Mouse (Mus musculus): ENCODE results near the gene Mylk. TPM values are rescaled to one million over a fixed set of nuclear protein-coding genes. Genes with fewer than 3 reads are reported as not detected.

Mylk gene
- total and polyA plus RNA-seq, 2 experiments from 2014 or later = 3.7 to 20.1 TPM

DNA sequence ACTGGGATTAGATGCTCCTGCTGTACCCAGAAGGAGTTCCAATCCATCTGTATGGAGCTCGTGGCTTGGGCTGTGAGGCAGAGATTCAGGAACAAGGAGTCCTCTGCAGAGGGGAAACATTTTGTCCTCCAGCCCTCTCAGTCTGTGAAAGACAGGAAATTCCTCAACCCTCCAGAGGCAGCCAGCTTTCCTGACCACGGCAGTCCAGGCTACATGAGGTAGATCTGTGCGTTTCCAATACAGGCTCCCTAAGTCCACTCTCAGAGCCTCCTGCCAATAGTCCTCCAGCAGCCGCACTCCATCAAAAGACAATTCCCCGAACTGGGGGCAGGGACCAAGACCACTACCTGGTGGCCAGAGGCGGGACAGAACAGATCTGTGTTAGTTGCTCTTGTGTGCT lies 164.4 kb downstream of the Mylk start:
- TF ChIP-seq CTCF (IDR thresholded peaks at IDR 0.05; ENCODE audit: low read depth) = no peak
- H3K4me2 ChIP-seq (ENCODE audit: low read depth, low read length) = no peak overlapping the region
- no peaks in the 10 kb centered on the region for H3K9me3 ChIP-seq (ENCODE audit: low read length)
- no peaks in the 10 kb centered on the region for H3K27me3 ChIP-seq (ENCODE audit: insufficient read depth, low read length)
- 79% methylated on average over 6 of the region's 6 CpGs for WGBS
- ATAC-seq (no peak), DNase-seq (ENCODE audit: low spot score) (no peak)
- H3K36me3 ChIP-seq (ENCODE audit: insufficient read depth, low read length) = no peaks in the 10 kb centered on the region
- H3K27ac ChIP-seq = no peak overlapping the region
- no peak overlapping the region for H3K4me3 ChIP-seq (ENCODE audit: low read length)
- H3K4me1 ChIP-seq (ENCODE audit: insufficient read depth, low read length) = no peaks in the 10 kb centered on the region
- H3K9ac ChIP-seq (replicated peaks; ENCODE audit: low read length) = no peak overlapping the region

DNA sequence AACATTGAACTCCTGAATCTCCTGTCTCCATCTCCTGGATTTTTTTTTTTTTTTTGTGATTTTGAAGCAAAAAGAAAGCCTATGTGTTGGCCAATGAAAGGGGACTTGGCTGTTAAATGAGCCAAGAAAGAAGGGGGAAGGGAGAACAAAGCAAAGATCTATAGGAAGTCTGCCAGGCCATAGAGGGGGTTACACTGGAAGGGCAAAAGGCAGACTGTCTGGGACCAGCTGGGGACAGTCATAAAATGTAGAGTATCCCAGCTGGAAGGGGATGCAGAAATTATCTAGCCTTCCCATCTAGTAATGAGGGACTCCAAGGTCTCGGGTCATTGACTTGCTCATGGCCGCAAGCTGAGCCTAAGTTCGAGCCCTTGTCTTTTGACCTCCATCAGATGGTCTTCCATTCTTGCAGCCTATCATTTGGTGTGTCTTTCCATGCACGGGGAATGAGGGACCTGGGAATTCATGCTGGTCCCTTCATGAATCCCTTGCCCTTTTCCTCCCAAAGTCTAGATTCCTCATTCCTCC lies 172.4 kb downstream of the Mylk start:
- no peak for TF ChIP-seq CTCF (IDR thresholded peaks at IDR 0.05; ENCODE audit: low read depth)
- 87% methylated on average over 4 of the region's 4 CpGs for WGBS
- Histone ChIP-seq H3K27ac (no peak overlapping the region), H3K27me3 (ENCODE audit: insufficient read depth, low read length) (no peaks in the 10 kb centered on the region), H3K9me3 (ENCODE audit: low read length) (no peaks in the 10 kb centered on the region), H3K4me1 (ENCODE audit: insufficient read depth, low read length) (no peaks in the 10 kb centered on the region; the same call in 1 of the 2 replicates), H3K9ac (replicated peaks; ENCODE audit: low read length) (no peak overlapping the region), H3K4me3 (ENCODE audit: low read length) (no peak overlapping the region), H3K4me2 (ENCODE audit: low read depth, low read length) (no peak overlapping the region), H3K36me3 (ENCODE audit: insufficient read depth, low read length) (no peaks in the 10 kb centered on the region)
- ATAC-seq = no peak
- DNase-seq (ENCODE audit: low spot score) = no peak

DNA sequence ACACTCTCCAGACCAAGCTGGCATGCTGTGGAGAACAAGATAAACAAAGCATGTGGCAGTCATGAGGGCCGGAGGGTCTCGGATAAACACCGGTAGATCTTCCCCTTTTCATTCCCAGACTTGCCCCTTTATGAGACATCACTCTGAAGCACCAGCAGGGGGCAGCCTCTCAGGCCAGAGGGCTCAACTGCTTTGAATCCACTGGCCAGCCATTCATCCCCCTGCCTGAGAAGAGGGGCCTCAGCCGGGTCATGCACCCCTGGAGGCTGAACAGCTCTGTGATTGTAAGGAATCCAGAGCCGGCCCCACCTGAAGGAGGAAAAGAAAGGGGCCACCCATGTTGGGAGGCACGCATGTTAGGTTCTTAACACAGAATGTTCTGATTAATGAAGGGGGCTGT lies 175.2 kb downstream of the Mylk start:
- peak; percentile 70 for TF ChIP-seq CTCF (IDR thresholded peaks at IDR 0.05; ENCODE audit: low read depth)
- H3K4me1 ChIP-seq (ENCODE audit: insufficient read depth, low read length) = no peaks in the 10 kb centered on the region; the same call in 1 of the 2 replicates
- no peaks in the 10 kb centered on the region for H3K36me3 ChIP-seq (ENCODE audit: insufficient read depth, low read length)
- WGBS = 21% methylated on average over 6 of the region's 6 CpGs
- DNase-seq (ENCODE audit: low spot score) = peak; percentile 56
- H3K27me3 ChIP-seq (ENCODE audit: insufficient read depth, low read length) = no peaks in the 10 kb centered on the region
- H3K4me3 ChIP-seq (ENCODE audit: low read length) = no peak overlapping the region
- no peak overlapping the region for H3K27ac ChIP-seq
- ATAC-seq = peak; percentile 36; the same call in 1 of the 2 replicates
- H3K9me3 ChIP-seq (ENCODE audit: low read length) = no peaks in the 10 kb centered on the region
- no peak overlapping the region for H3K4me2 ChIP-seq (ENCODE audit: low read depth, low read length)
- H3K9ac ChIP-seq (replicated peaks; ENCODE audit: low read length) = no peak overlapping the region

DNA sequence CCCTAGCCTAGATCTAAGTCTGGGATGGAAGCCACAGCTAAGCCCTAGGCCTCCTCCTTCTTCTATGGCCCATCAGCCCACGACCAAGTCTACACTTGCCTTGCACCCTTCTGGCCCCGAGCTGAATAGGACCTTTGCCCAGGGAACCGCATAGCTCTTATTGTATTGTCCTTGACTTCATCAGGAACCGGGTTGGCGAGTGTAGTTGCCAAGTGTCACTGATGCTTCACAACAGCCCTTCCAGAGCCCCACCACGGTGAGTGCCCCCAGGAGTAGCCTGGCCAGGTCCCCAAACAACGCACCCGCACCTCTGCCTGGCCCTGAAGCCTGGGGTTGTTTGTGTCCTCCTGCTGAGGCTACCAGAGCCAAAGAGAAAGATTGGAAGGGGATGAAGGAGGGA lies 175.9 kb downstream of the Mylk start:
- Histone ChIP-seq H3K4me1 (ENCODE audit: insufficient read depth, low read length) (no peaks in the 10 kb centered on the region; the same call in 1 of the 2 replicates), H3K9me3 (ENCODE audit: low read length) (no peaks in the 10 kb centered on the region), H3K27me3 (ENCODE audit: insufficient read depth, low read length) (no peaks in the 10 kb centered on the region), H3K9ac (replicated peaks; ENCODE audit: low read length) (no peak overlapping the region), H3K27ac (no peak overlapping the region), H3K36me3 (ENCODE audit: insufficient read depth, low read length) (no peaks in the 10 kb centered on the region), H3K4me3 (ENCODE audit: low read length) (no peak overlapping the region), H3K4me2 (ENCODE audit: low read depth, low read length) (no peak overlapping the region)
- ATAC-seq (no peak), DNase-seq (ENCODE audit: low spot score) (no peak)
- WGBS = 60% methylated on average over 8 of the region's 8 CpGs
- no peak for TF ChIP-seq CTCF (IDR thresholded peaks at IDR 0.05; ENCODE audit: low read depth)

DNA sequence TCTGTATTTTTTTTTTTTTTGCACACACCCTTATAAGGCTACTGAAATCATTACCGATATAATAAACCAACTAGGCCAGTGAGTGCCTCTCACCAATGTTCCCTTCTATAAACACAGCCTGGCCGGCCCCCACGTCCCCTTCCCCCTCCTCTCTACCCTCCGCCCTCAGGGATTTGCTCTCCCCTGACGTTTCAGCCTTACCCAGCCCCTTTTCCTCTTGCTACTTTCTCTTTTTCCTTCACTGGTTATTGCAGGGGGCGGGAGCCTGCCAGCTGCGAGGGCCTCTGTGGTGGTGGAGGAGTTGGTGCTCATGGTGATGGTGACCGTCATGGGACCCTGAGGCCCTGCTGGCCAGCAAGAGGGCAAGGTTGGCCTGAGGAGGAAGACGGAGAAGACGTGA lies 176.3 kb downstream of the Mylk start:
- ATAC-seq = no peak
- TF ChIP-seq CTCF (IDR thresholded peaks at IDR 0.05; ENCODE audit: low read depth) = no peak
- WGBS = 80% methylated on average over 10 of the region's 10 CpGs
- no peaks in the 10 kb centered on the region for H3K9me3 ChIP-seq (ENCODE audit: low read length)
- DNase-seq (ENCODE audit: low spot score) = no peak
- H3K27ac ChIP-seq = no peak overlapping the region
- no peaks in the 10 kb centered on the region for H3K27me3 ChIP-seq (ENCODE audit: insufficient read depth, low read length)
- H3K4me2 ChIP-seq (ENCODE audit: low read depth, low read length) = no peak overlapping the region
- no peaks in the 10 kb centered on the region; the same call in 1 of the 2 replicates for H3K4me1 ChIP-seq (ENCODE audit: insufficient read depth, low read length)
- H3K4me3 ChIP-seq (ENCODE audit: low read length) = no peak overlapping the region
- H3K36me3 ChIP-seq (ENCODE audit: insufficient read depth, low read length) = no peaks in the 10 kb centered on the region
- H3K9ac ChIP-seq (replicated peaks; ENCODE audit: low read length) = no peak overlapping the region

DNA sequence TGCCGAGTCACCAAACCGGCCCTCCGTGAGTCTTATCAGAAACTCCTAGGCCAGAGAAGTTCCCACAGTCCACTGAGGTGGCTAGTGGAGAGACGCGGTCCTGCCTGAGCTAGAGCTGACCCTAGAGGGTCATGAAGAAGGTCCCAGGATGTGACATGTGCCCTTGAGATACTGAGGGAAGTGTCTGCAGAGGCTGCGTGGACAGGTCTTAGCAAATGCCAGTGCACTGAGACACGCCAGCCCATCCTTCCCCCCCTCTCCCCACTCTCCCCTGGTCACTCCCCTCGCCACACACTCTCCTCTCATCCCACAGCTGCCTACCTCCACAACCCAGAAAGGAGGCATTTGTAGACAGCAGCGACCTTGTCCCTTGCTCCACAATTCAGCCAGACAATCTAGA lies 178.6 kb downstream of the Mylk start:
- H3K36me3 ChIP-seq (ENCODE audit: insufficient read depth, low read length) = no peaks in the 10 kb centered on the region
- DNase-seq (ENCODE audit: low spot score) (no peak), ATAC-seq (no peak)
- no peaks in the 10 kb centered on the region for H3K27me3 ChIP-seq (ENCODE audit: insufficient read depth, low read length)
- no peaks in the 10 kb centered on the region; the same call in 1 of the 2 replicates for H3K4me1 ChIP-seq (ENCODE audit: insufficient read depth, low read length)
- H3K4me3 ChIP-seq (ENCODE audit: low read length) = no peak overlapping the region
- no peaks in the 10 kb centered on the region for H3K9me3 ChIP-seq (ENCODE audit: low read length)
- TF ChIP-seq CTCF (IDR thresholded peaks at IDR 0.05; ENCODE audit: low read depth) = no peak
- no peak overlapping the region for H3K9ac ChIP-seq (replicated peaks; ENCODE audit: low read length)
- 0 out of 2 replicates have a peak overlapping the region, but pooled peaks have one; percentile 5 for H3K4me2 ChIP-seq (ENCODE audit: low read depth, low read length)
- no peak overlapping the region for H3K27ac ChIP-seq
- WGBS = 89% methylated on average over 9 of the region's 9 CpGs

DNA sequence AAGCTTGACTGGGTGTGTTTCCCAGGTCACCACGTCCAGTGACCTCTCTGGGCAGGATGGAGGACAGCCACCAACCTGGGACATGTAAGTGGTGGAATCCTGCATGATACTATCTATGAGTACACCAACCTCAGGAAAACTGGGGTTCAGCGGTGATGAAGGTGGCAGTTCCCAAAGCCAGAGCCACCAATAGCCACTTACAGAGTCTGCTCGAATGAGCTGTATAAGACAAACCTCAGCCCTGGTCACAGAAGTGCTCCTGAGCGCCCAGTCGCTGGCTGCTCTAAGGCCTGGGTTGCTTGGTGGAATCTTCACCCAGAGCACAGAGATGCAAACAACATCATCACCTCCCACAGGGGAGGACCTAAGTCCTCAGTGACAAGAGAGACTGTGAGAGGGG lies 179.3 kb downstream of the Mylk start:
- H3K4me3 ChIP-seq (ENCODE audit: low read length) = no peak overlapping the region
- TF ChIP-seq CTCF (IDR thresholded peaks at IDR 0.05; ENCODE audit: low read depth) = no peak
- no peaks in the 10 kb centered on the region for H3K9me3 ChIP-seq (ENCODE audit: low read length)
- no peak overlapping the region for H3K9ac ChIP-seq (replicated peaks; ENCODE audit: low read length)
- no peak for ATAC-seq
- H3K4me1 ChIP-seq (ENCODE audit: insufficient read depth, low read length) = no peaks in the 10 kb centered on the region; the same call in 1 of the 2 replicates
- H3K27me3 ChIP-seq (ENCODE audit: insufficient read depth, low read length) = no peaks in the 10 kb centered on the region
- 77% methylated on average over 5 of the region's 5 CpGs for WGBS
- H3K4me2 ChIP-seq (ENCODE audit: low read depth, low read length) = no peak overlapping the region
- DNase-seq (ENCODE audit: low spot score) = no peak
- no peak overlapping the region for H3K27ac ChIP-seq
- no peaks in the 10 kb centered on the region for H3K36me3 ChIP-seq (ENCODE audit: insufficient read depth, low read length)
